Mouse (Mus musculus) limb, embryonic 14.5 days (tissue): ENCODE results near the gene F10. TPM values are rescaled to one million over a fixed set of nuclear protein-coding genes. Genes with fewer than 3 reads are reported as not detected.
A peak's percentile ranks its signal among the peaks of the same experiment; 100 is the strongest.

Source experiments
- ATAC-seq: fragments of 200-750 bp; cut with Nextera tagmentation; 2 replicates; pipeline ENCODE4 v1.8.0; 2017; ENCODE audit warnings: low read depth, moderate number of reproducible peaks, moderate TSS enrichment; ENCODE audit not compliant: low FRiP score
- DNase-seq: peaks from one replicate; pipeline ENCODE4 v3.0.0-alpha.2; 2015; ENCODE audit warnings: low spot score
- H3K27ac ChIP-seq: fragments of 300-500 bp; sonication (generic); replicated peaks from 2 replicates; pipeline ENCODE4 v1.5.1; 2014; ENCODE audit warnings: low read depth, mild to moderate bottlenecking, low read length, moderate library complexity, mixed read lengths
- H3K27me3 ChIP-seq: fragments of 300-500 bp; sonication (generic); 2 replicates; pipeline ENCODE4 v1.6.1; 2014; ENCODE audit warnings: low read length, mixed read lengths; ENCODE audit not compliant: control insufficient read depth, insufficient read depth
- H3K36me3 ChIP-seq: fragments of 300-500 bp; sonication (generic); 2 replicates; pipeline ENCODE4 v1.6.1; 2014; ENCODE audit warnings: mild to moderate bottlenecking, low read length, moderate library complexity, mixed read lengths; ENCODE audit not compliant: control insufficient read depth, insufficient read depth
- H3K4me1 ChIP-seq: fragments of 300-500 bp; sonication (generic); 2 replicates; pipeline ENCODE4 v1.6.1; 2014; ENCODE audit warnings: antibody characterized with exemption, low read length, mixed read lengths; ENCODE audit not compliant: control insufficient read depth, insufficient read depth
- H3K4me2 ChIP-seq: fragments of 300-500 bp; sonication (generic); replicated peaks from 2 replicates; pipeline ENCODE4 v1.6.1; 2014; ENCODE audit warnings: low read depth, mild to moderate bottlenecking, low read length, moderate library complexity; ENCODE audit not compliant: severe bottlenecking
- H3K4me3 ChIP-seq: fragments of 300-500 bp; sonication (generic); replicated peaks from 2 replicates; pipeline ENCODE4 v1.5.1; 2014; ENCODE audit warnings: low read length
- H3K9ac ChIP-seq: fragments of 300-500 bp; sonication (generic); 2 replicates; pipeline ENCODE4 v1.6.1; 2014; ENCODE audit warnings: mild to moderate bottlenecking, low read depth, low read length, moderate library complexity; ENCODE audit not compliant: severe bottlenecking
- H3K9me3 ChIP-seq: fragments of 300-500 bp; sonication (generic); 2 replicates; pipeline ENCODE4 v1.6.1; 2016; ENCODE audit warnings: low read length; ENCODE audit not compliant: control insufficient read depth
- POLR2A ChIP-seq: fragments of 200-500 bp; IDR thresholded peaks from 2 replicates; pipeline ENCODE4 v1.8.0; 2012; ENCODE audit warnings: inconsistent platforms, mild to moderate bottlenecking, moderate library complexity, borderline replicate concordance; ENCODE audit not compliant: insufficient read depth, insufficient read length; ENCODE audit errors: extremely low read depth
- WGBS: fragments of 180-500 bp; shearing (Covaris S2); extraction: QIAGEN DNeasy Blood & Tissue Kit; methylation state at CpG from one replicate; pipeline ENCODE4 v1.1.7; 2014; 5-methylcytosine and 5-hydroxymethylcytosine counted together
- polyA plus RNA-seq, 2 experiments: library from polyadenylated mRNA; depleted of rRNA in 1 of 2; stranded (reverse) in 1 of 2; unstranded in 1 of 2; fragments of >200 nt; fragmentation: Nextera tagmentation in 1 of 2; extraction: Ambion mirVana in 1 of 2; gene quantifications; 2 replicates each; pipeline versions ENCODE4 v1.2.1 to v1.2.3; 2012 to 2014

F10 gene
- polyA plus RNA-seq, 2 experiments, result 0.26 to 0.28 TPM

DNA sequence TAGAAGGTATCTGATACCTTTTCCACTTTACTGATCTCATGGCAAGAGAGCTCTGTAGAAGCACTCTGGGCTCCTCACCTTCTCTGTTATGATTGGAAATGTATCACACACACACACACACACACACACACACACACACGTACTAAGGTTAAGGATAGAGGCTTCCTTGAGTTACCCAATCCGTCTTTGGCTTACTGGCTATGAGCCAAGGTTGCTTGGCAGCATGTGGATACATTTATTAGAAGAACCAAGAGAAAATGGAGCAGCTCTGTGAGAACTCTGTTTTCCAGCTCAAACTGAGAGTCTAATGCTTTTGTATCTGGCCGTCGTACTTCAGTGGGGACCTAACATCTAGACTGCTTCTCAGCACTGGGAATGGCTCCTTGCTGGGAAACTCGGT lies 41.6 kb upstream of the F10 start:
- 46% methylated on average over 5 of the region's 5 CpGs for WGBS
- no peak overlapping the region for H3K4me2 ChIP-seq
- no peak for ATAC-seq
- H3K27ac ChIP-seq, result no peak overlapping the region
- H3K9ac ChIP-seq, result no peak overlapping the region
- no peaks in the 10 kb centered on the region for H3K27me3 ChIP-seq
- DNase-seq, result peak; percentile 52
- peaks cover 23% of the 10 kb centered on the region for H3K36me3 ChIP-seq
- H3K4me3 ChIP-seq, result no peak overlapping the region
- peaks cover 19% of the 10 kb centered on the region for H3K4me1 ChIP-seq
- H3K9me3 ChIP-seq, result no peaks in the 10 kb centered on the region
- no peak for TF ChIP-seq POLR2A

GRCm38 (mm10) chr8:12996831-12997275 lies 40.3 kb upstream of the F10 start:
- ATAC-seq (peak; percentile 54; the same call in 1 of the 2 replicates), DNase-seq (peak; percentile 38)
- H3K9ac ChIP-seq, result no peak overlapping the region
- H3K27me3 ChIP-seq, result no peaks in the 10 kb centered on the region
- H3K36me3 ChIP-seq, result peaks cover 35% of the 10 kb centered on the region
- H3K27ac ChIP-seq, result 0 out of 2 replicates have a peak overlapping the region, but pooled peaks have one; percentile 41
- no peak for TF ChIP-seq POLR2A
- WGBS, result 26% methylated on average over 8 of the region's 8 CpGs
- no peaks in the 10 kb centered on the region for H3K9me3 ChIP-seq
- no peak overlapping the region for H3K4me2 ChIP-seq
- H3K4me1 ChIP-seq, result peaks cover 19% of the 10 kb centered on the region
- H3K4me3 ChIP-seq, result no peak overlapping the region

DNA sequence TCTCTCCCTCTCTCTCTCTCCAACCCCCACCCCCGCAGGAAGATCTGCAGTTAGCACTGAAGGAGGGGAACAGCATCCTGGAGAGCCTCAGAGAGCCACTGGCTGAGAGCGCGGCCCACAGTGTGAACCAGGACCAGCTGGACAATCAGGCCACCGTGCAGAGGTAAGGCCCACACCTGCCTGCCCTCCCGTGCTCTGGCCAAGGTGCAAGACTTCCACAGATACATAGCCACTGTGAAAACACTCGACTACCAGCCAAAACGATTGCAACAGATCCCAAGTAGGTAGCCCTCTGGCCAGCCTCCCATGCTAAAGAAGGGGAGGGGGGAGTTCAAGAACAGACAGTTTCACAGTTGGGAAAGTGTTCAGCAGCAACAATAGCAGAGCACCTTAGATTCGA lies 38.8 kb upstream of the F10 start:
- Histone ChIP-seq H3K9ac (no peak overlapping the region), H3K9me3 (no peaks in the 10 kb centered on the region), H3K27ac (no peak overlapping the region), H3K4me2 (no peak overlapping the region), H3K36me3 (peaks cover 48% of the 10 kb centered on the region), H3K4me3 (no peak overlapping the region), H3K27me3 (no peaks in the 10 kb centered on the region), H3K4me1 (peaks cover 19% of the 10 kb centered on the region)
- DNase-seq (no peak), ATAC-seq (no peak)
- 68% methylated on average over 8 of the region's 8 CpGs for WGBS
- TF ChIP-seq POLR2A, result no peak

DNA sequence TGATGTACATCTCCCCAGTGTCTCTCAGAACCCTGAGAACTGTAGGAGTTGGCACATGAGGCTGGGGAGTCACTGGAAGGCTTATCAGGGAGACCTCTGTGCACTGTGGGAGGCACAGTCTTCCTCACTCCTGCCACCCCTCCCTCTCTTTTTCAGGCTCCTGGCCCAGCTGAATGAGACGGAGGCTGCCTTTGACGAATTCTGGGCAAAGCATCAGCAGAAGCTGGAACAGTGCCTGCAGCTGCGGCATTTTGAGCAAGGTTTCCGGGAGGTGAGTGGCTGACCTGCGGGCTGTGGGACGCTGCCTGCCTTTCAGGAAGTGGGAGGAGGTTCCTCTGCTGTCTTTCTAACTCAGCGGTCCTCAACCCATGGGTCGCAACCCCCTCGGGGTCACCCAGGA lies 37.3 kb upstream of the F10 start:
- H3K9ac ChIP-seq, result no peak overlapping the region
- WGBS, result 82% methylated on average over 9 of the region's 9 CpGs
- no peaks in the 10 kb centered on the region for H3K9me3 ChIP-seq
- H3K4me2 ChIP-seq, result no peak overlapping the region
- H3K36me3 ChIP-seq, result peaks cover 63% of the 10 kb centered on the region
- TF ChIP-seq POLR2A, result no peak
- H3K27me3 ChIP-seq, result no peaks in the 10 kb centered on the region
- H3K4me3 ChIP-seq, result no peak overlapping the region
- ATAC-seq, result no peak
- DNase-seq, result no peak
- no peak overlapping the region for H3K27ac ChIP-seq
- H3K4me1 ChIP-seq, result peaks cover 19% of the 10 kb centered on the region

- Histone ChIP-seq H3K27me3 (no peaks in the 10 kb centered on the region), H3K4me2 (no peak overlapping the region), H3K27ac (no peak overlapping the region), H3K9me3 (0 out of 2 replicates have a peak, but pooled peaks cover 7% of the 10 kb centered on the region), H3K9ac (no peak overlapping the region), H3K4me3 (no peak overlapping the region), H3K4me1 (no peaks in the 10 kb centered on the region), H3K36me3 (peaks cover 60% of the 10 kb centered on the region)
- ATAC-seq, result no peak
- no peak for DNase-seq
- TF ChIP-seq POLR2A, result no peak
- 66% methylated on average over 4 of the region's 4 CpGs for WGBS
These were observed 29.6 kb upstream of the F10 start for GRCm38 (mm10) chr8:13007458-13007857.

GRCm38 (mm10) chr8:13010313-13010712 lies 26.8 kb upstream of the F10 start:
- Histone ChIP-seq H3K9me3 (0 out of 2 replicates have a peak, but pooled peaks cover 7% of the 10 kb centered on the region), H3K4me1 (no peaks in the 10 kb centered on the region), H3K4me2 (no peak overlapping the region), H3K9ac (no peak overlapping the region), H3K36me3 (peaks cover 58% of the 10 kb centered on the region), H3K27ac (no peak overlapping the region), H3K4me3 (no peak overlapping the region), H3K27me3 (no peaks in the 10 kb centered on the region)
- WGBS, result 71% methylated on average over 4 of the region's 4 CpGs
- DNase-seq, result no peak
- TF ChIP-seq POLR2A, result no peak
- ATAC-seq, result no peak
